Mouse (Mus musculus) stomach, postnatal 0 days (tissue): ENCODE measurements around the gene Gmeb2. TPM values are rescaled to one million over a fixed set of nuclear protein-coding genes. Genes with fewer than 3 reads are reported as not detected.
A peak's percentile ranks its signal among the peaks of the same experiment; 100 is the strongest.

Source experiments
- ATAC-seq: fragments of 200-750 bp; cut with Nextera tagmentation; 2 replicates; pipeline ENCODE4 v1.8.0; 2017; ENCODE audit not compliant: low FRiP score, low TSS enrichment
- DNase-seq: peaks from one replicate; pipeline ENCODE4 v3.0.0-alpha.2; 2016; ENCODE audit warnings: low spot score
- H3K27ac ChIP-seq: fragments of 300-500 bp; sonication (generic); replicated peaks from 2 replicates; pipeline ENCODE4 v1.5.1; 2014; ENCODE audit warnings: mild to moderate bottlenecking, control low read depth
- H3K27me3 ChIP-seq: fragments of 300-500 bp; sonication (generic); 2 replicates; pipeline ENCODE4 v1.6.1; 2014; ENCODE audit warnings: low read length; ENCODE audit not compliant: control insufficient read depth, insufficient read depth
- H3K36me3 ChIP-seq: fragments of 300-500 bp; sonication (generic); 2 replicates; pipeline ENCODE4 v1.6.1; 2014; ENCODE audit warnings: low read length, mixed read lengths; ENCODE audit not compliant: control insufficient read depth, insufficient read depth
- H3K4me1 ChIP-seq: fragments of 300-500 bp; sonication (generic); replicated peaks from 2 replicates; pipeline ENCODE4 v1.6.1; 2014; ENCODE audit warnings: antibody characterized with exemption; ENCODE audit not compliant: control insufficient read depth, insufficient read depth
- H3K4me2 ChIP-seq: fragments of 300-500 bp; sonication (generic); replicated peaks from 2 replicates; pipeline ENCODE4 v1.6.1; 2014; ENCODE audit warnings: low read depth, mild to moderate bottlenecking, control low read depth, moderate library complexity
- H3K4me3 ChIP-seq: fragments of 300-500 bp; sonication (generic); 2 replicates; pipeline ENCODE4 v1.5.1; 2014; ENCODE audit warnings: low read depth, low read length, control low read depth
- H3K9ac ChIP-seq: fragments of 300-500 bp; sonication (generic); 2 replicates; pipeline ENCODE4 v1.6.1; 2014; ENCODE audit warnings: mild to moderate bottlenecking, low read length, control low read depth, mixed read lengths
- H3K9me3 ChIP-seq: fragments of 300-500 bp; sonication (generic); 2 replicates; pipeline ENCODE4 v1.6.1; 2016; ENCODE audit warnings: low read length; ENCODE audit not compliant: control insufficient read depth
- CTCF ChIP-seq: IDR thresholded peaks from 2 replicates; pipeline ENCODE4 v1.5.1; 2016; ENCODE audit warnings: antibody characterized with exemption, low read depth, mild to moderate bottlenecking, moderate library complexity
- EP300 ChIP-seq: optimal IDR thresholded peaks from 2 replicates; pipeline ENCODE3; 2016; ENCODE audit warnings: antibody characterized with exemption
- WGBS: fragments of 180-500 bp; shearing (Covaris S2); extraction: QIAGEN DNeasy Blood & Tissue Kit; methylation state at CpG from one replicate; pipeline ENCODE4 v1.1.7; 2014; 5-methylcytosine and 5-hydroxymethylcytosine counted together
- polyA plus RNA-seq: library from polyadenylated mRNA; unstranded; fragments of >200 nt; fragmentation: Nextera tagmentation; extraction: Ambion mirVana; gene quantifications from 2 replicates; pipeline ENCODE4 v1.2.1, GENCODE M21; 2015

Gene Gmeb2
- polyA plus RNA-seq, 1 experiment from 2014 or later: 4.9 TPM

- H3K27ac ChIP-seq: 0 out of 2 replicates have a peak overlapping the region, but pooled peaks have one; percentile 14
- peak; percentile 32 for ATAC-seq
- H3K36me3 ChIP-seq: no peaks in the 10 kb centered on the region; the same call in 1 of the 2 replicates
- no peak overlapping the region for H3K9ac ChIP-seq
- no peaks in the 10 kb centered on the region for H3K9me3 ChIP-seq
- no peak overlapping the region for H3K4me3 ChIP-seq
- TF ChIP-seq EP300 (no peak), CTCF (no peak)
- no peaks in the 10 kb centered on the region for H3K27me3 ChIP-seq
- 36% methylated on average over 11 of the region's 11 CpGs for WGBS
- DNase-seq: no peak
- H3K4me1 ChIP-seq: no peaks in the 10 kb centered on the region; the same call in 1 of the 2 replicates
- H3K4me2 ChIP-seq: no peak overlapping the region
Observed at GRCm38 (mm10) chr2:181243706-181244394, 44.0 kb downstream of the Gmeb2 start.

GRCm38 (mm10) chr2:181242314-181242665 lies 45.5 kb downstream of the Gmeb2 start:
- Histone ChIP-seq H3K9ac (peak overlapping the region; percentile 72), H3K4me3 (peak overlapping the region; percentile 63), H3K9me3 (no peaks in the 10 kb centered on the region), H3K36me3 (peaks cover 5% of the 10 kb centered on the region; the same call in 1 of the 2 replicates), H3K4me2 (peak overlapping the region; percentile 66), H3K27me3 (no peaks in the 10 kb centered on the region), H3K27ac (0 out of 2 replicates have a peak overlapping the region, but pooled peaks have one; percentile 2), H3K4me1 (no peaks in the 10 kb centered on the region; the same call in 1 of the 2 replicates)
- WGBS: 48% methylated on average over 3 of the region's 3 CpGs
- TF ChIP-seq CTCF (no peak), EP300 (no peak)
- ATAC-seq (no peak), DNase-seq (no peak)

- peaks cover 5% of the 10 kb centered on the region; the same call in 1 of the 2 replicates for H3K36me3 ChIP-seq
- ATAC-seq (peak; percentile 88), DNase-seq (peak; percentile 87)
- peak within 1 kb of the TSS; percentile 77 for H3K27ac ChIP-seq
- no peaks in the 10 kb centered on the region for H3K9me3 ChIP-seq
- peak within 1 kb of the TSS; percentile 72 for H3K9ac ChIP-seq
- peak within 1 kb of the TSS; percentile 66 for H3K4me2 ChIP-seq
- no peaks in the 10 kb centered on the region; the same call in 1 of the 2 replicates for H3K4me1 ChIP-seq
- H3K4me3 ChIP-seq: peak within 1 kb of the TSS; percentile 63
- no peaks in the 10 kb centered on the region for H3K27me3 ChIP-seq
- WGBS: 4% methylated on average over 16 of the region's 16 CpGs
- TF ChIP-seq CTCF (no peak), EP300 (no peak)
Observed at GRCm38 (mm10) chr2:181241602-181242313, 46.1 kb downstream of the Gmeb2 start, which contains the start of gene Helz2. Gene Helz2, minus strand, starts transcription at chr2:181242027.

GRCm38 (mm10) chr2:181240806-181241440 lies 46.9 kb downstream of the Gmeb2 start:
- Histone ChIP-seq H3K36me3 (peaks cover 5% of the 10 kb centered on the region), H3K27ac (no peak overlapping the region; the same call in 1 of the 2 replicates), H3K4me2 (peak overlapping the region; percentile 66), H3K27me3 (no peaks in the 10 kb centered on the region), H3K4me1 (no peaks in the 10 kb centered on the region; the same call in 1 of the 2 replicates), H3K9ac (peak overlapping the region; percentile 72), H3K4me3 (peak overlapping the region; percentile 63), H3K9me3 (no peaks in the 10 kb centered on the region)
- no peak for DNase-seq
- TF ChIP-seq EP300 (no peak), CTCF (no peak)
- ATAC-seq: no peak
- 86% methylated on average over 13 of the region's 13 CpGs for WGBS

GRCm38 (mm10) chr2:181239261-181239660 lies 48.6 kb downstream of the Gmeb2 start:
- Histone ChIP-seq H3K4me3 (no peak overlapping the region), H3K27ac (no peak overlapping the region), H3K4me1 (no peaks in the 10 kb centered on the region; the same call in 1 of the 2 replicates), H3K4me2 (no peak overlapping the region), H3K9me3 (no peaks in the 10 kb centered on the region), H3K36me3 (peaks cover 5% of the 10 kb centered on the region), H3K9ac (no peak overlapping the region), H3K27me3 (no peaks in the 10 kb centered on the region)
- no peak for ATAC-seq
- no peak for TF ChIP-seq CTCF
- no peak for TF ChIP-seq EP300
- 95% methylated on average over 9 of the region's 9 CpGs for WGBS
- no peak for DNase-seq
